Mouse (Mus musculus) megakaryocyte, adult 5-6 weeks (primary cell): ENCODE results near the gene Cacng7. TPM values are rescaled to one million over a fixed set of nuclear protein-coding genes. Genes with fewer than 3 reads are reported as not detected.

Experiments
- ATAC-seq: 2 replicates; pipeline ENCODE4 v1.8.0; 2016; ENCODE audit warnings: mild to moderate bottlenecking, inconsistent platforms; ENCODE audit not compliant: poor library complexity, severe bottlenecking
- total RNA-seq, 2 experiments: library from RNA; stranded (forward) in 1 of 2; stranded (reverse) in 1 of 2; fragments of 153-499, 151-499 nt in 1 of 2; fragments of 221-1000, 200-1000 nt in 1 of 2; gene quantifications; 2 replicates each; pipeline versions ENCODE4 v1.2.3 to v1.2.4; 2015 to 2017

Gene Cacng7
- total RNA-seq, 2 experiments from 2014 or later = not detected

GRCm38 (mm10) chr7:3301628-3302555 is 30.9 kb upstream of the Cacng7 start:
- ATAC-seq = no peak

GRCm38 (mm10) chr7:3302556-3303275 is 30.0 kb upstream of the Cacng7 start:
- ATAC-seq = peak; percentile 36; the same call in 1 of the 2 replicates

- peak; percentile 36 for ATAC-seq
Observed at GRCm38 (mm10) chr7:3303276-3303781, 29.4 kb upstream of the Cacng7 start.

- ATAC-seq = no peak
Observed at GRCm38 (mm10) chr7:3303789-3304188, 29.0 kb upstream of the Cacng7 start.

- 0 out of 2 replicates have a peak, but pooled peaks have one; percentile 17 for ATAC-seq
Observed at GRCm38 (mm10) chr7:3304298-3304697, 28.5 kb upstream of the Cacng7 start.

- ATAC-seq = no peak
Observed at GRCm38 (mm10) chr7:3306400-3306799, 26.4 kb upstream of the Cacng7 start.

GRCm38 (mm10) chr7:3308646-3309045 is 24.1 kb upstream of the Cacng7 start:
- ATAC-seq = no peak

- ATAC-seq = no peak
Observed at GRCm38 (mm10) chr7:3310233-3310632, 22.5 kb upstream of the Cacng7 start.

GRCm38 (mm10) chr7:3313571-3313970 is 19.2 kb upstream of the Cacng7 start:
- no peak for ATAC-seq

- no peak for ATAC-seq
Observed at GRCm38 (mm10) chr7:3314121-3314520, 18.6 kb upstream of the Cacng7 start.

GRCm38 (mm10) chr7:3317704-3318103 is 15.1 kb upstream of the Cacng7 start:
- no peak for ATAC-seq

- ATAC-seq = no peak
Observed at GRCm38 (mm10) chr7:3320856-3321255, 11.9 kb upstream of the Cacng7 start.

GRCm38 (mm10) chr7:3323826-3324225 is 8.9 kb upstream of the Cacng7 start:
- no peak for ATAC-seq

- no peak for ATAC-seq
Observed at GRCm38 (mm10) chr7:3327961-3328360, 4.8 kb upstream of the Cacng7 start.

- ATAC-seq = peak; percentile 95
Observed at GRCm38 (mm10) chr7:3329776-3330546, 2.8 kb upstream of the Cacng7 start.

GRCm38 (mm10) chr7:3331171-3331570 is 1.6 kb upstream of the Cacng7 start:
- no peak for ATAC-seq

GRCm38 (mm10) chr7:3331581-3332223 is 1.1 kb upstream of the Cacng7 start:
- ATAC-seq = no peak

GRCm38 (mm10) chr7:3332224-3332615 is 535 bp upstream of the Cacng7 start:
- no peak for ATAC-seq

GRCm38 (mm10) chr7:3333542-3333941 is 787 bp downstream of the Cacng7 start:
- no peak for ATAC-seq

- ATAC-seq = no peak
Observed at GRCm38 (mm10) chr7:3336412-3336811, 3.7 kb downstream of the Cacng7 start.
